Mouse (Mus musculus) central nervous system, embryonic 18 days (tissue): ENCODE results near the gene Inpp4b. TPM values are rescaled to one million over a fixed set of nuclear protein-coding genes. Genes with fewer than 3 reads are reported as not detected.

Experiments used
- polyA plus RNA-seq: library from polyadenylated mRNA; depleted of rRNA; stranded (reverse); fragments of >200 nt; gene quantifications from 2 replicates; pipeline ENCODE4 v1.2.3, GENCODE M21; 2012; rRNA removed

The Inpp4b gene
- polyA plus RNA-seq: 3.4 and 3.7 TPM in 2 replicates

DNA sequence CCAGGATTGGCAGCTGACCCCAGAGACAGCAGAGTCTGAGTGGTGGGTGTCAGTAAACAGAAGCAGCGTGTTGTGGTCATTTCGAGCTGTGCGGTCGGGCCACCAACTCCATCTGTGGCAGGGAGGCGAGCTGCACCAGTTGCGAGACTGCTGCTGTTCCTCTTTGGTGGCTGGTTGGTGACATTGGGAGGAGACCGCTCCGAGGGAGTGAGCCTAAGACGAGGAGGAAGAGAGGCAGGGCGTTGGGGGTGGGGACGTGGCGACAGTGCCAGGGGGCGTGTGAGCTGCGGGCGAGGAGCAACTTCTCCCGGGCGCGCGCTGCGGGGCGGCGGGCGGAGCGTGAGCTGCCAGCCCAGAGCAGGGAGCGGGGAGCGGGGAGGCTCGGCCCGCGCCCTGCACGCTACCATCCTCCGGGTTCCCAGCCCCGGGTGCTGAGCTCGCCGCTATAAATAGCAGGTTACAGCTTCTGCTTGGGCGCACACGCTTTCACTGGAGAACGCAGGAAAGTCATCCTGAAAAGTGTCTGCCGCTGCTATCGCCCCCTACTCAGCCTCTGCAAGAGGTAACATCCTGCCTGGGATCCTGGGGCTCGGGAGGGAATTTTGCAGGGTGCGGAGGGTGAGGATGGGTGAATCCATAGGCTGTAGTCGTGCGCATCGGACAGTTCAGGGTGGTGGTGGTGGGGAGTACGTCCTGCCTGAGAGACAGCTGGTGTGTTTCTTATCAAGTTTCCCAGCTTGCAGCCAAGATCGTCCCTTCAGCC is at the start of gene Inpp4b:
Gene Inpp4b (plus strand): TSS at position 321 of the 763 bp plus-strand sequence.

